Mouse (Mus musculus) heart, embryonic 14.5 days (tissue): Measurements from ENCODE around the gene Nek4. TPM values are rescaled to one million over a fixed set of nuclear protein-coding genes. Genes with fewer than 3 reads are reported as not detected.

Experiments used
- ATAC-seq: fragments of 200-750 bp; cut with Nextera tagmentation; 2 replicates; pipeline ENCODE4 v1.8.0; 2017; ENCODE audit warnings: low read depth, moderate TSS enrichment; ENCODE audit not compliant: insufficient number of reproducible peaks, insufficient read depth, low FRiP score
- H3K27ac ChIP-seq, 2 experiments: fragments of 200-500 bp in 1 of 2; fragments of 300-500 bp in 1 of 2; sonication (generic) in 1 of 2; replicated peaks in 1 of 2; 2 replicates each; pipeline ENCODE4 v1.5.1; 2012 to 2014; ENCODE audit warnings: low read depth in 2 of 2, low read length in 2 of 2, control low read depth in 1 of 2, mild to moderate bottlenecking in 1 of 2, mixed read lengths in 1 of 2; ENCODE audit not compliant: control insufficient read depth in 1 of 2, insufficient read depth in 1 of 2
- H3K27me3 ChIP-seq: fragments of 300-500 bp; sonication (generic); 2 replicates; pipeline ENCODE4 v1.6.1; 2014; ENCODE audit warnings: mild to moderate bottlenecking, low read length, control low read depth; ENCODE audit not compliant: control insufficient read depth, insufficient read depth
- H3K36me3 ChIP-seq: fragments of 300-500 bp; sonication (generic); 2 replicates; pipeline ENCODE4 v1.6.1; 2014; ENCODE audit warnings: mild to moderate bottlenecking, control low read depth, low read length, mixed read lengths; ENCODE audit not compliant: control insufficient read depth, insufficient read depth
- H3K4me1 ChIP-seq, 2 experiments: fragments of 200-500 bp in 1 of 2; fragments of 300-500 bp in 1 of 2; sonication (generic) in 1 of 2; 2 replicates each; pipeline ENCODE4 v1.6.1; 2012 to 2014; ENCODE audit warnings: low read length in 2 of 2, control low read depth in 1 of 2, mixed read lengths in 1 of 2; ENCODE audit not compliant: control insufficient read depth in 2 of 2, insufficient read depth in 2 of 2
- H3K4me2 ChIP-seq: fragments of 300-500 bp; sonication (generic); 2 replicates; pipeline ENCODE4 v1.6.1; 2014; ENCODE audit warnings: mild to moderate bottlenecking, low read length
- H3K4me3 ChIP-seq, 2 experiments: fragments of 200-500 bp in 1 of 2; fragments of 300-500 bp in 1 of 2; sonication (generic) in 1 of 2; 2 replicates each; pipeline ENCODE4 v1.5.1; 2012 to 2014; ENCODE audit warnings: low read length in 2 of 2, mild to moderate bottlenecking in 2 of 2, control low read depth in 1 of 2, low read depth in 1 of 2, moderate library complexity in 1 of 2; ENCODE audit not compliant: control insufficient read depth in 1 of 2, insufficient read depth in 1 of 2
- H3K9ac ChIP-seq: fragments of 300-500 bp; sonication (generic); 2 replicates; pipeline ENCODE4 v1.6.1; 2014; ENCODE audit warnings: mild to moderate bottlenecking, low read length
- H3K9me3 ChIP-seq: fragments of 300-500 bp; sonication (generic); 2 replicates; pipeline ENCODE4 v1.6.1; 2016; ENCODE audit warnings: low read length, control low read depth; ENCODE audit not compliant: control insufficient read depth
- WGBS: fragments of 180-500 bp; shearing (Covaris S2); extraction: QIAGEN DNeasy Blood & Tissue Kit; methylation state at CpG from one replicate; pipeline ENCODE4 v1.1.7; 2014; 5-methylcytosine and 5-hydroxymethylcytosine counted together
- polyA plus RNA-seq: library from polyadenylated mRNA; unstranded; fragments of >200 nt; fragmentation: Nextera tagmentation; extraction: Ambion mirVana; gene quantifications from 2 replicates; pipeline ENCODE4 v1.2.1, GENCODE M21; 2014

The Nek4 gene
- polyA plus RNA-seq, 1 experiment from 2014 or later, result 5.5 TPM

DNA sequence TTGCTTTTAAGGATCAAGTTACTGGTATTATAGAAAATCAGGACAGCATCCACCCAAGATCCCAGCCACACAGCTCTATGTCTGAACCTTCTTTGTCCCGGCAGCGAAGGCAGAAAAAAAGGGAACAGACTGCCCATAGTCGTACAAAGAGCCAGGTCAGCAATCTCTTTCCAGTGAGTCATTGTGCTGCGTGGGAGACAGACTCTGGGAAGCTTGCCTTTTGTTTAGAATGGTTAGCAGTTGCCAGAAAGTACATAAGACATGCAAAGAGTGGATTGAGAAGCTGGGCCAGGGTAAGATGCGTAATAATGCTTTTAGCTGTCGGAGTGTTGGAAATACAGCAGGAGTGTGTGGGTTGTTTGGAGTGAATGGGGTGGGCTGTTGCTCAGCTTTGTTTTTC lies 23.0 kb downstream of the Nek4 start:
- H3K27me3 ChIP-seq, result no peaks in the 10 kb centered on the region
- ATAC-seq, result no peak
- H3K36me3 ChIP-seq, result peaks cover 4% of the 10 kb centered on the region; the same call in 1 of the 2 replicates
- H3K9me3 ChIP-seq, result no peaks in the 10 kb centered on the region
- H3K4me1 ChIP-seq, result no peaks in the 10 kb centered on the region
- no peak overlapping the region for H3K4me2 ChIP-seq
- no peak overlapping the region for H3K27ac ChIP-seq
- no peak overlapping the region for H3K9ac ChIP-seq
- H3K4me3 ChIP-seq, result no peak overlapping the region
- 62% methylated on average over 6 of the region's 6 CpGs for WGBS

DNA sequence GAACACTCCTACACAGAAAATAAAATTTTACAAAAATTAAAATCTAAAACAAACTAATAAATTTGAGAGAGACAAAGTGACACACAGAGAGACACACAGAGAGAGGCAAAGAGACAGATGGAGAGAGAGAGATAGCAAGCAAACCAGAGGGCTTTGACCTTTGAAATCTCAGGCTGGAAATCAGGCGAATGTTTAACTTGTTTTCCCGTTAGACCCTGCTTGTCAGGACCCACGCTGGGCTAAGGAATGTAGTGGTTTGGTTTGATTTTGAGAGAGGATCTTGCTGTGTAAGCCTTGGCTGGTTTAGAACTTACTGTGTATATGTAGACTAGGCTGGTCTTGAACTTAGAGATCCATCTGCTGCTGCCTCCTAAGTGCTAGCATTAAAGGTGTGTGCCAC lies 25.0 kb downstream of the Nek4 start:
- Histone ChIP-seq H3K27ac (no peak overlapping the region), H3K4me1 (no peaks in the 10 kb centered on the region), H3K27me3 (no peaks in the 10 kb centered on the region), H3K36me3 (no peaks in the 10 kb centered on the region; the same call in 1 of the 2 replicates), H3K9me3 (no peaks in the 10 kb centered on the region), H3K4me3 (no peak overlapping the region), H3K4me2 (no peak overlapping the region), H3K9ac (no peak overlapping the region)
- 73% methylated on average over 3 of the region's 3 CpGs for WGBS
- ATAC-seq, result no peak

DNA sequence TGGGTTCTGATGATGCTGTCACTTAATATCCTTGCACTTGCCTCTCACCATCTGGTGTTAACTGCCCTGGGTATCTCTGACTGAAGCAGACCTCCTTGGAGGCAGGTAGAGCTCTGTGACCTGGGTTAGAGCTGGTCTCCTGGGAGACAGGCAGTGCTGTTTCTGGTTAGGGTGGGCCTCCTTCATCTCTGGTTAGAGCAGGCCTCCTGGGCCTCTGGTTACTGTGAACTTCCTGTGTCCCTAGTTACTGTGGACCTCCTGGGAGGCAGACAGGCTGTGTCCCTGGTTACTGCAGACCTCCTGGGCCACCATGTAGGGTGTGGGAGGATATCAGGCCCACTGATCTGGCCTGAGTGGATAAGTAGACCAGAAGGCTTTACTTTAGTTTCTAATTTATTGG lies 45.2 kb downstream of the Nek4 start:
- Histone ChIP-seq H3K9ac (no peak overlapping the region), H3K27ac (no peak overlapping the region), H3K27me3 (no peaks in the 10 kb centered on the region), H3K4me1 (peaks cover 0 to 7% of the 10 kb centered on the region in 2 experiments; a peak in 2 of 4 replicates), H3K4me3 (no peak overlapping the region), H3K9me3 (no peaks in the 10 kb centered on the region), H3K36me3 (peaks cover 11% of the 10 kb centered on the region), H3K4me2 (no peak overlapping the region)
- ATAC-seq, result no peak

DNA sequence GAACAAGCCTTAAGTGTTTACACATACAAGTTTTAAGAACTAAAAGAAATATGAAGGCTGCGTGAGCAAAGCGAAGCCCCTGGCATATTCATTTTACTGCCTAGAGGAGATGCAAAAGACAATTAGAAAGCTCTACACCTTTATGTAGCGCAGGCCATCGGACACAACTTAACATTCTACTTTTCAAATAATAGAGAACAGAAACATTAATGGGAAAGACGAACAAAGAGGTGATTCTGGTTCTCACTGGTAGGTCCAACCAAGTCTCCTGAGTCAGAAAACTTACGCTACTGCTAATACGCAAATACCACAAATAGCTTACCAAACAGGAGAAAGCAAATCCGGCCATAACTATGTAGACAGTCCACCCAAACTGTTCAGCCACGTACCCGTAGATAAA lies 49.2 kb downstream of the Nek4 start:
- WGBS, result 56% methylated on average over 10 of the region's 10 CpGs
- Histone ChIP-seq H3K9ac (peak overlapping the region; percentile 95), H3K27me3 (no peaks in the 10 kb centered on the region), H3K4me1 (peaks cover 4 to 11% of the 10 kb centered on the region in 2 experiments), H3K27ac (0 out of 4 replicates have a peak overlapping the region, but pooled peaks of 1 of the 2 experiments have one; percentile 90), H3K36me3 (peaks cover 19% of the 10 kb centered on the region), H3K4me2 (peak overlapping the region; percentile 70), H3K9me3 (no peaks in the 10 kb centered on the region), H3K4me3 (peak overlapping the region; percentile 90 to 98; a peak in 3 of 4 replicates)
- no peak for ATAC-seq

DNA sequence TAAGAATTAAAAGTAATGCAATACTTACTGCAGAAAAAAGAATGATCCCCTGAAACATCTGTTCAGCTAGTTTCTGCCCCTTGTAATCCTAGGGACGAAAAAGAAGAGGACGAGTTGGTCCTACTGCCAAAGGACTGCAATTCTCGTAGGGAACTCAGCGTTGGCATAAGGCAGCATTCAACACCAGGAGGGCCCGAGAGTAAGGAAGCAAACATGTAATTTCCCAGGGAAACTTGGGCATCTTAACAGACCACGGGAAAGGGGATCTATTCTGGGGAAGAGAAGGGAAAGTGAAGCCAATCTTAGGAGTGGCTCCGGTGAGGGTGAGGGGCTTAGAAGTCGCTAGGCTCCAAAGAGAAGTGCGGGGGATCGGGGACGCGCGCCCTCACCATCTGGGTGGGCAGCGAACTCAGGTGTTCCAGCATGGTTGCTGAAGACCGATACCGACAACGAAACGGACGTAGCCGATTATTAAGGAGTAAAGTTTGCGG lies 49.7 kb downstream of the Nek4 start:
- H3K27ac ChIP-seq, result peak overlapping the region; percentile 3 to 90
- H3K4me3 ChIP-seq, result peak overlapping the region; percentile 90 to 98
- no peak for ATAC-seq
- peak overlapping the region; percentile 70 for H3K4me2 ChIP-seq
- H3K36me3 ChIP-seq, result peaks cover 19% of the 10 kb centered on the region
- H3K9ac ChIP-seq, result peak overlapping the region; percentile 95
- H3K4me1 ChIP-seq, result peaks cover 4 to 11% of the 10 kb centered on the region in 2 experiments
- under 1% methylated on average over 21 of the region's 21 CpGs for WGBS
- H3K9me3 ChIP-seq, result no peaks in the 10 kb centered on the region
- no peaks in the 10 kb centered on the region for H3K27me3 ChIP-seq

DNA sequence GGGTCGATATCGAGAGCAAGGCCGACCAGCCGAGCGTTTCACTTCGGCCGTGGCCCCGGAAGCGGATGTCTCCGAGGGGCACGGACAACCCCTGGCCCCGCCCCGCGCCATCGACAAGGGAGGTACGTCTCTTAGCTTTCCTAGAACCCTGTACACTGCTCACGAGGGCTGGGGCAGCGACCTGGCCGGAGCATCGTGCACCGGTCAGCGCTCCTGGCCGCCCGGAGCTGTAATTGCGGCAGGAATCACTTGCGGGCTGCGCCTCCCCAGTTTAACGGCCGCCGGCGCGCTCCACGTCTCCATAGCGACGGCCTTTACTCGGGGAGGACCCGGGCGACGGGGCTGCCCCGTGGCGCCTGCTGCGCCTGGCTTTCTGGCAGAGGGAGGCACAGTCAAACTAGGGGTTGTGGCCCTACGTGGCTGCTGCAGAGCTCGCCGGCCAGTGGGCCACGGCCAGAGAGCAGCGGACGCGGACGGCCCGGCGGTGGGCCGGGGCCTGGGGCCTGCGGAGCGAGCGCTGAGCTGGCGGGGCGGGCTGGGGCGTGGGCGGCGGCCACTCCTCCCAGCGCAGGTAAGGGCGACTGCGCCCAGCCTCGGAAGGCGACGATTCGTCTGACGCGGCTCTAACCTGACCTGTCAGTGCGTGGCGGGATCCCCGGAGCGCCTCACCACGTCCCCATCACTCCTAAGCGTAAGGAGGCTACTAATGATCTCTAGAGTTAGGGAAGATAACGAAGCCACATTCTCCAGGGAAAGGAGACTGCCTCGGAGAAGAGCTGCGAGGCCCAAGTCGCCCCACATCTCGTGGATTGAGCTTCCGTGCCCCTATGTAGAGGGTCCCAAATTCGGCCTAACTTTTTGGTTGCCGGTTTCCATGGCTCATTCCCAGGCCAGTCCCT lies 50.4 kb downstream of the Nek4 start, which contains the start of the genes Glt8d1 and Spcs1:
TSS of gene Glt8d1 (plus strand) at position 94 of the 899 bp plus-strand sequence.
TSS of gene Spcs1 (minus strand) at position 366 of the 899 bp plus-strand sequence.
- Histone ChIP-seq H3K27ac (peak within 1 kb of the TSS; percentile 74 to 90), H3K36me3 (peaks cover 20% of the 10 kb centered on the region), H3K4me3 (peak within 1 kb of the TSS; percentile 90 to 98), H3K4me1 (peaks cover 4 to 11% of the 10 kb centered on the region in 2 experiments), H3K9ac (peak within 1 kb of the TSS; percentile 95), H3K27me3 (no peaks in the 10 kb centered on the region), H3K4me2 (peak within 1 kb of the TSS; percentile 70), H3K9me3 (no peaks in the 10 kb centered on the region)
- under 1% methylated on average over 72 of the region's 84 CpGs for WGBS
- peak; percentile 86 for ATAC-seq

DNA sequence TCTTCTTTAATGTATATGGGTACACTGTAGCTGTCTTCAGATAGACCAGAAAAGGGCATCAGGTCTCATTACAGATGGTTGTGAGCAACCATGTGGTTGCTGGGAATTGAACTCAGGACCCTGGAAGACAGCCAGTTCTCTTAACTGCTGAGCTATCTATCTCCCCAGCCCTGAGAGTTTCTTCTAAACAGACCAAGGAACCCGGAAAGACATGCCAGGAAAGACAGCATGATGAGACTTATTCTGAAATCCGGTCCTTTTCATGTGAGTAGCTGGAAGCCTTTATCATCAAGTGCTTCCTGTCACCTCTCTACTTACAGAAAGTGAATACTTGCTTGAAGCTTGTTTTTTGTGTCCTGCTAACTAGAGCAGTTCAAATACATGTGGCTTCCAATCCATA lies 53.4 kb downstream of the Nek4 start:
- no peak overlapping the region for H3K27ac ChIP-seq
- no peak overlapping the region for H3K4me3 ChIP-seq
- H3K9ac ChIP-seq, result no peak overlapping the region
- no peaks in the 10 kb centered on the region for H3K9me3 ChIP-seq
- no peaks in the 10 kb centered on the region for H3K27me3 ChIP-seq
- H3K4me1 ChIP-seq, result peaks cover 4 to 11% of the 10 kb centered on the region in 2 experiments
- H3K4me2 ChIP-seq, result no peak overlapping the region
- no peak for ATAC-seq
- 57% methylated on average over 2 of the region's 2 CpGs for WGBS
- H3K36me3 ChIP-seq, result peaks cover 36% of the 10 kb centered on the region
